Mouse (Mus musculus) heart, postnatal 25 days (tissue): ENCODE data around the gene Tgfbr3. TPM values are rescaled to one million over a fixed set of nuclear protein-coding genes. Genes with fewer than 3 reads are reported as not detected.
A peak's percentile ranks its signal among the peaks of the same experiment; 100 is the strongest.

Source experiments
- DNase-seq: peaks from one replicate; pipeline ENCODE4 v3.0.0; 2022; ENCODE audit warnings: low spot score
- intact Hi-C: fragments of 180-260 bp; cut with DNase I; formaldehyde crosslinking; loops from one replicate; pipeline ENCODE4 v1.15.1; 2025
- total RNA-seq, 2 experiments: library from RNA; stranded (reverse); gene quantifications; 2 replicates each; pipeline ENCODE4 v1.2.3; 2021

Tgfbr3 gene
- total RNA-seq, 2 experiments from 2014 or later, result 42.9 to 50.8 TPM

DNA sequence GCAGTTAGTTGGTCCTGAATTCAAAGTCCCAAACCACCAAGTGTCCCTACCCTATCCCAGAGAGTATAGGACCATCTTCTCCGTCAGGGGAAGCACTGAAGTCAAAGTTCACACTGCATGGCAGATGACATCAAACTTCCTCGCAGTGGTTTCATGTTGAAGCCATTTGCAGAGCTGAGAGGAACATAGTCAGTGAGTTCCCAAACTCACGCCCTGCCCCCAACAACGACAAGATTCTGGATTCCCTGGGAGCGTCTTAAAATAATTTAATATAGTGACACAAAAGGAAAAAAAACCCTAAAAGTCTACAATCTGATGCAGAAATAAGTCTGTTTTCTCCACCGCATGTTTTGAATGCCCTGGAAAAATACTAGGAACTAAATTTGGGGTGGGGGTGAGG lies 105.9 kb downstream of the Tgfbr3 start:
- intact Hi-C loops, result no loop called here
- DNase-seq, result no peak

DNA sequence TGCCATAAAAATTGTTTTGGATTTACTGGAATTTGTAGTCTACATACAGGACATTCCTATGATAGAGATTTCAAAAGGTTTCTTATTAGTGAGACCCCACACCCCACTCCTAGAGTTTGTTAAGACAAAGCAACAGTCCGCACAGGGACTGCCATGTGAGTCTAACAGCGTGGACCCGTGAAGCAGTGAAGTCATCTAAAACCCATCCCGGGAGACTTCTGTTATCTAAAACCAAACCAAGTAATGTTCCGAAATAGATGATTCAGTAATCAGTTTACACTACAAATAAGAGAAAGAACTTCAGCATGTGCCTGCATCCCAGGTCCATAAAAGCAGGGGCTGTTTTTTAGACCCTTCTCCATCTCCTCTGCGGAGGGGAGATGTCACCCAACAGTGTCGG lies 106.7 kb downstream of the Tgfbr3 start:
- DNase-seq, result peak; percentile 37
- intact Hi-C loops, result no loop called here

DNA sequence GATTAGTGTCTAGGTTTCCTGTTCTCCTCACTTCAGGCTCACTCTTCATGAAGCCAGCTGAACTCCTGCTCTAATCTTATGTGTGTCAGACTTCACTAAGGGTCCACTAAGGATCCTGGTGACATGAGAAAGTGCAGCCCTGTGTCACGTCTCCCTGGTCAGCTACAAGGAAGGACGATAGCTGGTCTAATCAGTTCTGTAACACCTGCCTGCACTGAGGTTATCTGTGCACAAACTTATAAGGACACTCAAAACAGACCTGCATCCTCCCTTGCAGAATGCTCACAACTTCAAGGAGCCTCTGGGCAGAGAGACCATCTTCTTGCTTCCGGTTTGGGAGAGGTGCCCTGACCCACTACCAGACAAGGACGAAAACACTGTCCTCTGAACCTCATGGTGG lies 107.6 kb downstream of the Tgfbr3 start:
- intact Hi-C loops, result no loop called here
- no peak for DNase-seq

DNA sequence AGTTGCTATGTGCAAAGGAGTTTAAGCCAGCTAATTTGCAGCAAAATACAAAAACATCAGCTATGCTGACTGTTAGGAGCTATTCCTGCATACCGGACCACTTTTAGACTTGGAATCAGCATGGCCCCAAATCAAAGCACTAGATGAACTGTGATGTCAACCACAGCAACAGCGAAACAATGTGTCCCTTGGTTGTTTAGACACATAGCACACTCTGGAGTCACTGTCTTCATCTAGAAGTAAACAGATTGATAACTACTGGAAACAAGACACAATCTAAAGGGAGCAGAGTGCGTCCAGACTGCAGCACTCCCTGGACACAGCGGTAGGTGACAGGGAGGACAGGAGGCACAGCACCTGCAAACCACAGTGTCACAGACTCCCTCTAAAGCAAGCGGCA lies 110.2 kb downstream of the Tgfbr3 start:
- intact Hi-C loops, result no loop called here
- DNase-seq, result no peak

DNA sequence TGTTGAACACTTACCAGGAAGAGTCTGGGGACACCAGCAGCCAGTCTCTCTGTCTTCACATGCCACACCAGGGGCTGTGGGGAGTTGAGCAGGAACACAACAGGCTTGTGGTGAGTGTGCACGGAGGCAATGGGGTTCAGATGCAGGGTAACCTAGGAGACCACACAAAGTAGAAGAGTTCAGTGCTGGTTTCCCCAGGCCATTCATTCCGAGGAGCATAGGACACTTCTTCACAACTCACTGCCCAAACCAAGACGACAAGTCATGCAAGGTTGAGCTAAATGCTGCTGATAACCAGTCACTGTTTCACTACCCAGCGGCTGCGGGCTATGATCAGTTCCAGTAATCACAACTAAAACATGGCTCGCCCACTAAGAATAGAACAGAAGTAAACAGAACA lies 111.6 kb downstream of the Tgfbr3 start:
- DNase-seq, result no peak
- intact Hi-C loops, result no loop called here

DNA sequence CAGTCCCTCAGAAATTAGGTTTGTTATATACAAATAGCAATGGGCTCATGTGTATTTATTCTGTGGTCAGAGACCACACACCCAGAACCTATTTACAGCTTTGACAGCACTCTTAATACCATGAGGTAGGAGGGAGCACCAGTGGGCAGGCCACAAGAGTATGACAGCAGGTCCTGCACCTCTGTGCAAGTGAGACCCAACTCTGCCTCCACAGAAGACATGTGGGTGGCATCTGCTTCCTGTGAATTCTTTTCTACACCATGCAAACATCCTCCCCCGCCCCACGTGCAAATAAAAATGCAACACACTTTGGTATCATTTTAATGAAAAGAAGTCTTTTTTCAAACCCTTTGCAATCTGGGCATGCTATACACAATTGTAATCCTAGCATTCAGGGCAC lies 112.2 kb downstream of the Tgfbr3 start:
- intact Hi-C loops, result no loop called here
- no peak for DNase-seq

DNA sequence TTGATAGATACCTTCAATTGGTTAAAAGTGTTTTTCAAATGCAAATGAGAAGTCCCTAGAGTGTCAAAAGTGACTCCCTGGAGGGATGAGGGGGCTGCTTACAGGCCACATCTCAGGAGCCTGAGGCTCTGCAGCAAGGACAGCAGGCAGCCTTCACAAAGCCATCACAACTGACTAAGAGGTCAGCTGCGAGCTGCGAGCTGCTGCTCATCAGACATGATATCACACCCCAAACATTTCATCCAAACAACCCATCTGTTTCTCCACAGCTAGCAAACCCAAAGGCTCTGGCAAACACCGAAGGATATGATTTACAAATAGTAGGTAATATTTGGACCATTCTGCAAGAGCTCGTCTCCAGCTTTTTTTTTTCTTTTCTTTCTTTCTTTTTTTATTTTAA lies 112.6 kb downstream of the Tgfbr3 start:
- intact Hi-C loops, result no loop called here
- DNase-seq, result no peak

DNA sequence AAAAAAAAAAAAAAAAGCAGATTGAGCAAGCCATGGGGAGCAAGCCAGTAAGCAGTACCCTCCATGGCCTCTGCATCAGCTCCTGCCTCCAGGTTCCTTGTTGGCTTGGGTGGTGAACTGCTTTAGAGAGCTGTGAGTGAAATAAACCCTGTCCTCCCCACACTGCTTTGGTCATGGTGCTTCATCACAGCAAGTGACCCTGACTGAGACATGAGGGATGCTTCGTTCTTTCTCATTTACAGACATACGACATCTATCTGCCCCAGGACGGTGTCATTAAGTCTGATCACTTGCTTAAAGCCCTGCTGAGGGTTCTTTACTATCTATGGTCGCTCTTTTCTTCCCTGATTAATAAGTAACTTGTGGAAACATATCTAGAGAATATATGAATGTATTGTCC lies 113.2 kb downstream of the Tgfbr3 start:
- intact Hi-C loops, result no loop called here
- DNase-seq, result no peak

DNA sequence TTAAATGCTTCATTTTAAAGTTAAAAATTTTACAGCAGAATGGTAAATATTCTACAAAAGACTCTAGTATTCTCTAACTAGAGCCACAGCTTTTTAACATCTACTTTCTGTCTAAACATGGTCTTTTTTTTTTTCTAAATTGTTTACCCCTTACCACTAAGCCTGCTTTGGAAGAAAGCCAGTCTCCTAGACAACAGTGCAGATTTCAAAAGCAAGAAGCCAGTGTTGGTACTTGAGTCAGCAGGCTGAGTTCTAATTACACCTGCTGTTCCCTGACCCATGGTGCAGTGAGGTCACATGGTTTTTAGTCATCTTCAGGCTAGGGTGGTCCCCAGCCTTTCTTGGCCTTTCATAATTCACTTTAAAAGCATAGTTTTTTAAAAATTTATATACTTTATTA lies 115.2 kb downstream of the Tgfbr3 start:
- DNase-seq, result no peak
- intact Hi-C loops, result no loop called here

DNA sequence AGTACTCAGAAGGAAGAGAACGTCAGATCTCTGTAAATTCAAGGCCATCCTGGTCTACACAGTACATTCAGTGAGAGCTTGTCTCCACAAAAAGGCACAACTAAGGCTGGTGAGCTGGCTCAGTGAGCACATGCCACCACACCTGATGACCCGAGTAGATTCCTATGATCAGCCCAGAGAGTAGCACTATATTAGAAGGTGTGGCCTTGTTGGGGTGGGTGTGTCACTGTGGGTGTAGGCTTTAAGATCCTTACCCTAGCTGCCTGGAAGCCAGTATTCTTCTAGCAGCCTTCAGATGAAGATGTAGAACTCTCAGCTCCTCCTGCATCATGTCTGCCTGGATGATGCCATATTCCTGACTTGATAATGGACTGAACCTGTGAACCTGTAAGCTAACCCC lies 115.9 kb downstream of the Tgfbr3 start:
- intact Hi-C loops, result no loop called here
- DNase-seq, result no peak

DNA sequence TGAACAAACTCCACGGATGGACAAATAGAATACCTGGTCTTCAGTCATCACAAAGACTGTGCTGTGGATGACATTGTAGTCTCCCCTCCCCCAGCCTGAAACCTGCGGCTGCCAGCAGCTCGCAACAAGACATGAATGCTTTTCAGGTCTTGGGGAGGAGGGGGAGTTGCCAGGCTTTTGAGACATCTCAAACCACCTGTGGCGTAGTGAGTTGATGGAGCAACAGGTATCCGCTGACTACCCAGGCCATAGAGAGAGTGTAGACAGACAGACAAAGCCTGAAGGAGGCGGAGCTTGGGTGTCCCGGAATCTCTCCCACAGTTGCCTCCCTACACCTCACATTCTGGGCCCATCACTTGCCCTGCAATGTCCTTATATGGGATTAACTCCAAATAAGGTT lies 117.6 kb downstream of the Tgfbr3 start:
- intact Hi-C loops, result no loop called here
- DNase-seq, result no peak

DNA sequence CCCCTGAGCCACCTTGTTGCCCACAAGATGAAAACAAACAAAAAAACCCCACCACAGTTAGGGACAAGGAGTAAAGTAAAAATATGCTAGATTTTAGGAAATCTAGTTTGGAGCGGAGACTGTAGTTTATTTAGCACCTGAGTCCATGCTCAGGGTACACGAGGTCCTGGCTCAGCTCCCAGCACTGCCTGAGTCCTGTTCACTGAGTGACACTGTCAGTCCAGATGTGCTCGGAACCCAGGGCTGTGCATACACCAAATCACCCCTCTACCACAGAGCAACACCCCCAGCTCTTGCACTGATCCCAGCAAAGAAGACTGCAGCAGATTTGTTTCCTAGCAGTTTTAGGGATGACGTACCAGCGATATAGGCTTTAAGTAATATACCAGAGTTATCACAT lies 119.6 kb downstream of the Tgfbr3 start:
- intact Hi-C loops, result loop anchor here (5.0 kb wide), 2 partner anchors 33 to 82 kb away; no protein-coding TSS in a partner anchor
- no peak for DNase-seq

DNA sequence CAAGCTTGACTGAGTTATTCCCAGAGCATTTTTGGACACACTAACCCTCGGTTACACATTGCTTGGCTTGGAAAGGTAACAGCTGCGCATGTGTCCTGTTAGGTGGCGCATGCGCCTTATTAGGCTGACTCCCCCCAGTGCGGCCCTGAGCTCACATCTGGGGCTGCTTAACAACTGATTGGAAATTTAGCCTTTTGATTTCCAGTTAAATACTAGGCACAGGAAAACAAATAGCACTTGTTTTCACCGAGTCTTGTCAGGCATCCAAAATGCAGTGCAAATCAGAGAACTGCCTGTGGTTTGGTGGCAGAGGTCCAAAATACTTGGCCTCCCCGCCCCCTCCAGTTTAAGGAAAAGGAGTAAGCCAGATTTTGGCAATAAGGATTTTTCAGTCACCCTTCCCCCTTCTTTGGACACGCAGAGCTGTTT lies 121.5 kb downstream of the Tgfbr3 start:
- DNase-seq, result peak; percentile 81
- intact Hi-C loops, result loop anchor here (5.0 kb wide), 2 partner anchors 34 to 81 kb away; no protein-coding TSS in a partner anchor

DNA sequence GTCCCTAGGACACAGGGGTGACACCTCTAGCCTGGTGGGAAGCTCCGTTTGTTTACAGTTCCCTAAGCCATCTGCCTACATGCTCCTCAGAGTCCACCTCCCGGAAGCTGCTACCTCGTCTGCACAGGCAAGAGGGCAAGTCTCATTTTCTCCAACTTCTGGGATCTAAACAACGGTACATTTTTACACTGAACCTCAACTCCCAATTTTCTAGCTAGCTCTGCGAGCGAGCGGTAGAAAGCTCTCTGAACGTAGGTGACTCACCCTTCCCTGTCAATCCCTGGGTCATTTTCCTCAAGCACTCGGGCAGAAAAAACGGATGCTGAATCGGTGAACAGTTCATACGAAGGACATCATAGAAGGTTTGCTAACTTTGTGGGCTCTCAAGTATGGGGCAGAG lies 122.1 kb downstream of the Tgfbr3 start:
- no peak for DNase-seq
- intact Hi-C loops, result loop anchor here (5.0 kb wide), 2 partner anchors 35 to 80 kb away; no protein-coding TSS in a partner anchor

DNA sequence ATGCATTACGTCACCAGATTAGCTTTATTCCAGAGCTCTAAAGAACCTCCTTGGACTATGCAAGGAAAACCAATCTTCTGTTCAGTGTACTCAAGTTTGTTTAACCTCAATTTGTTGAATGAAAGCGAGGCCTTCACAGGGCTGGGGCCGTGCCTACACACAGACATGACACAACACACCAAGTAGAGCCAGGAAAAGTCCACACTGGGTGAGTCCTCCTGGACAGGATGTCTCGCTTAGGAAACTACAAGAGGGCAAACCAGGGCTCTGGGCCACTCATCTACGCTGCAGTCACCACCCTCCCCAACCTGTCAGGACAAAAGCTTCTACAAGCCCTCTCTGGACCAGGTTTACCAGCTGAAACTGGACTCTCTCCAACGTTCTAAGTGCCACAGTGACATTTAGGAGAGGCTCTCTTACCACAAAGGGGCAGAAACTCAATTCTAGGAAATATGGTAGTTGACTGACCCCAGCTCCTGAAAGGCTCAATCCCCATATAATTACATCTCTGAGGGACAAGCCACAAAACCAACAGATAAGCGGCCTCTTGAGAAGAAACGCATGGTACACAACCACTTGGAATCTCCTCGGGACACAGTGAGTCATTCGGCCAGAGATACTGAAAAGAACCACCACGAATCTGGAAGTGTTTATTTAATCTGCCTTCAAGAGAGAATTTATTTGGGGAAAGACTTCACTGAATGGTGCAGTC lies 122.6 kb downstream of the Tgfbr3 start:
- peak; percentile 66 for DNase-seq

DNA sequence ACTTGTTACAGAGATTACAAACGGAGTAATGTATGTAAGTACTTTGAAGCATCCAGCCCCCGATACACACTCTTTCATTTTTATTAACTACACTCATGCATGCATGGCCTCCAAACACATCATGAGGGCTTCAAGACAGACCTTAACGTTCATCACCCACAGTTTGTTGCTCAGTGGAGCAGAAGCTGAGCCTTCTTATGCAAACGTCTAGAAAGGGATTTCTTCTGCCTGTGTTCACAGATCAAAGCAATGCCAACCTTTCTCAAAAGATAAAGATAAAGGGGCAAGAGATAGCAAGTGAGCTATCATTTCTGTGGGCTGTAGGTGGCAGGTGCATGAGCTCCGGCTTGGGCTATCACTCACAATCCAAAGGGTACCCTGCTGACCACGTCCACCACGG lies 123.7 kb downstream of the Tgfbr3 start:
- intact Hi-C loops, result loop anchor here (5.0 kb wide), 2 partner anchors 37 to 78 kb away; no protein-coding TSS in a partner anchor
- DNase-seq, result no peak

More for the DNA sequence above, 122.6 kb downstream of the Tgfbr3 start:
- intact Hi-C loops, result loop anchor here (5.0 kb wide), 2 partner anchors 35 to 80 kb away; no protein-coding TSS in a partner anchor

DNA sequence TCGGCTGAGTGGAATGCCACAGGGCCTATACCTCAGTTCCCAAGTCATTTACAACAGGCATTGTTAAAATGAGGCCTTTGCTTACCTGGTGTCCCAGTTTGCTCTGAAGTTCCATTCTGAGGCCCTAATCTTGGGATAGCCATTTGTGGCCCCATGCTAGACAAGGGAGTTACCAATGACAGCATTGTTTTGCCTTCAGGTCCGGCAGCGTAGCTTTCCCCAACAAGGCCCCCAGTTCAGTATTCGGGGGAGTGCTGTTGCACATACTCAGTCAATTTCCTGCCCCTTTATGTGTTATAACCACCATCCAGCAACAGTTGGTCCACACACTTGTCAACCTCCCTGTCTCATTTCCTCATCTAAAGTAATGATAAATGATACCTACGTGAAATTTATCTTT lies 124.2 kb downstream of the Tgfbr3 start:
- intact Hi-C loops, result loop anchor here (5.0 kb wide), 2 partner anchors 37 to 78 kb away; no protein-coding TSS in a partner anchor
- DNase-seq, result no peak

DNA sequence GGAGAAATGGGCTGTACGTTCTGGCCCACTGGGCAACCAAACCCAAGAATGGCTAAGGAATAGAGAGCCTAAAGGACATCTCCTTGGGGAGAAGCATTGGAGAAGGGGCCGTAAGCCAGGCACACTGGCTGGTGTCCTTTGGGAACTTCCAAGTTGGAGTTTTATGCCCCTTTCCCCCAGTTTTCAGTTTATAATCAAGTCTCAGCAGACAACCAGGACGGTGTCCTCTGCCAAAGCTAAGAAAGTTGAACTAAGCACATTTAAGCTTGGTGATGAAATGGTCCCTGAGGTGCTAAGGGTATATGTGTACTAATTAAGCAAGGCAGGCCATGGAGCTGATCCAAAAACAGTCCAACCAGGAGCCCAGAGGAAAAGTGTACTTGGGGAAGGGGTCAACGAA lies 124.6 kb downstream of the Tgfbr3 start:
- no peak for DNase-seq
- intact Hi-C loops, result loop anchor here (5.0 kb wide), 2 partner anchors 37 to 78 kb away; no protein-coding TSS in a partner anchor

DNA sequence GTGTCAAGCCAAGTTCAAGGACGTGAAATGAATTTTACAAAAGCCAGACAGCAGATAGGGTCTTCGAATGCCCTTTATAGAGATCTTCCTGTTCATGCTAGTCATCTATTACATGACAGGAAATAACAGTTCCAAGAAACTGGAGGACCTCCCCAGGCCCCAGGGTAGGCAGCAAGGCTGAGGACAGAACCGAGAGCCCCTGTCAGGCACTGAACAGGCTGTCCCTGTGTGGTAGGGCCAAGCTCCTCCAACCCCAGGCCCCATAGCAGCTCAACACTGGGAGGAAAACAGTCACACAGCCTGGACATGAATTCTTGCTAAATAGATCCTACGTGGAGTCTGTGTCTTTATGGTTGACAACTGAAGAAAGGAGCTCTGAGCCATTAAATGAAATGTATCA lies 125.3 kb downstream of the Tgfbr3 start:
- DNase-seq, result no peak
- intact Hi-C loops, result no loop called here

DNA sequence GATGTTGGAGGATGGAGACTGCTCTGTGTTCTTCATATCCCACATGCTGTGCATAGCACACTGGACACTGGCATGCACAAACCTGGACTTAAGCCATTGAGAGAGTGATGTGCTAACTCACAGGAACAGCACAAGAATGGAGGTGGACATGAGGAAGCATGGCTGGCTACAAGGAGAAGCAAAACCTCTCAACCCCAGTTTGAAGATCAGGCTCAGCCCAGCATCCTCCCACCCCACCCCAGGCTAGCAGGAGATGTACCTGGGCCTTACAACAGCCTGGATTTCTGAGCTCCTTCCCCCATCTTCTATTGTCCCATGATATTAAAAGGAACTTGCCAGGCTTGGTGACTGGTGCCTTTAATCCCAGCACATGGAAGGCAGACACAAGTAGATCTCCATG lies 126.1 kb downstream of the Tgfbr3 start:
- DNase-seq, result no peak
- intact Hi-C loops, result no loop called here

DNA sequence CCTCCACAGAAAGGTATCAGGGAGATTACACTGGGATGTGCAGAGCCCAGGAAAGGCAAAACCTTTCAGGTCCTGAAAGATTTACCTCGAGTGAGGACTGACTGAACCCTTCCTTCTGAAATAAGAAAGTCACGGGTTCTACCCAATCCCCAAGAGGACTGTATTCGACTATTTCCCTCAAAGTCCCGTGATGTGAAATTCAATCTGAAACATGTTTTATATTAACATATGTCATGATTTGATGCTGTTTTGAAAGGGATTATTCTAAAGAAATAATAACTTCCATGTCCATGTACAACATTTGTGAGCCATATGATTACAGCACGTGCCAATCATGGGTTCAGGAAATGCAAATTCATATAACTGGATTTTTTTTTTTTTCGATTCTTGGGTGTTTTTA lies 126.6 kb downstream of the Tgfbr3 start:
- intact Hi-C loops, result no loop called here
- no peak for DNase-seq

DNA sequence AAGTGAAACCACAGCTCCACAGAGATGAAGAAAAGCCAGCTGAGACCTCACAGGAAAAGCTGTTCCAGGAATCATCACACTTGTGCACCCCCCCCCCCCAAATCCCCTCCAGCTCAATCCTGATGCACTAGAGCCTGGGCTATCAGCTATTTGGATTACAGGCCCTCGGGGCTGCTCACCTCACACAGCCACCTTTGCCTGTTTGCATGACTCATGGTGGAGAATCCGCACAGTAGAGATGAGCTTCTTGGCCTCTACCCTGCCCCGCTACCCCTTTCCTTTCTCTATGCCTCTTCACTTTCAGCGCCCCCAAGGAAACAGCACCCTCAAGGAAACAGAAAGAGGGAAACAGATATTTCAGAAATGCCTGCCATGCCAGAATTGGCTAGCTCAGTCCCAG lies 127.1 kb downstream of the Tgfbr3 start:
- intact Hi-C loops, result no loop called here
- DNase-seq, result no peak
